Mouse (Mus musculus): Measurements from ENCODE around the gene Carns1.

DNA sequence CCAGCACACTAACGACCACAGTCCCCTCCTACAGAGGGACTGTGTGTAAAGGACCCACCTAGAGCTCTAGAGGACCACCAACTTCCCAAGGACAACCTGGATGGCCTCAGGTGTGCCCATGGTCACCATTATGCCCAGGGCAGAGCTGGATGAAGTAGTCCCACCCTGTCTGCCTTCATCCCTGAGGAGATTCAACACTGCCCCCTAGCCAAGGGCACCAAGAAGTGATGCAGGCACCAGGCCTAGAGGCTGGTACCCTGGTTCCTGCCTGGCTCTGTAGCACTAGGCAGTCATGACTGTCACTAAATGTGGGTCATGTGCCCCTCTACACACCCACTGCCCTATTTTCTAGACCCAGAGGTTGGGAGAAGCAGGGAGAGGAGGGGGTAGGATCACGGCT is 43.5 kb downstream of the Carns1 start:
- TF ChIP-seq POLR2A (IDR thresholded peaks at IDR 0.05; ENCODE audit: borderline replicate concordance, low read depth, low read length) (no peak), CTCF (IDR thresholded peaks at IDR 0.05; ENCODE audit: low read depth, low read length) (no peak)
